Mouse (Mus musculus) spleen, adult 12 weeks (tissue): ENCODE measurements around the gene Tmem116.
A peak's percentile ranks its signal among the peaks of the same experiment; 100 is the strongest.

Experiments used
- DNase-seq: peaks from one replicate; pipeline ENCODE4 v3.0.0; 2022; ENCODE audit warnings: low spot score

The Tmem116 gene

DNA sequence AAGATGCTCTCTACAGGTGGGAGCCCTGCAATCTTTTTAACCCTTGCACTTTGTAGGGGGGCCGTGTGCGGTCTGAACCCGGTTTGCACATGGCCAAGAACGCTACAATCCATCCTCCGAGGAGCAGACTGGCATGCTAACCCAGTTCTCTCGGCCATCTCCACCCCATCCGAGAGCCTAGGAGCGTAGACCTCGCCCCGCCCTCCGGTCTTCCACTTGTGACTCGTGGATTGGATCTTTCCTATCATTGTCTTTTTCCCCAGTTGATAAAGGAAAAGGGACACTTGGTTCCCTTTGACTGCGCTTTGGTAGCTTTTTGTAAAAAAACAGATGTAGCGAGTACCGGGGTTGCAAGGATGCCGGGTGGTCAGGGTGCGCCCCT is at the start of gene Tmem116:
Gene Tmem116 (plus strand): TSS at position 250 of the 382 bp plus-strand sequence.
- peak; percentile 33 for DNase-seq

DNA sequence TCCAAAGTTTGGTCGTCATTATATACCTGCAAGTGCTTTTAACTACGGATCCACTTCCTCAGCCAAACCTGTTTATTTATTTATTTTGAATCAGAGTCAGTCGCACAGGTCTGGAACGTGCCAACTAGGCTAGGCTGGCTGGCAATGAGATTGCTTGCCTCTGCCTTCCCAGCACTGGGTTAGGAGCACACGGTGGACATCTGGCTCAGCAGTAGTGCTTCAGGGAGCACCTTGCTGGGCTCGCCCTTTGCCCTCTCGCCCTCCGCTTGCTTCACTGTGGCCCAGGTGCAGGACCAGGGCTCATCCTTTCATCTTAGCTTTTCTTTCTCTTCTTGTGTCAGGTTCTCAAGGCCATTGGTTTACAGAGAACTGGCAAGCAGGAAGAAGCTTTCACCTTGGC is 43.8 kb upstream of the Tmem116 start:
- no peak for DNase-seq

DNA sequence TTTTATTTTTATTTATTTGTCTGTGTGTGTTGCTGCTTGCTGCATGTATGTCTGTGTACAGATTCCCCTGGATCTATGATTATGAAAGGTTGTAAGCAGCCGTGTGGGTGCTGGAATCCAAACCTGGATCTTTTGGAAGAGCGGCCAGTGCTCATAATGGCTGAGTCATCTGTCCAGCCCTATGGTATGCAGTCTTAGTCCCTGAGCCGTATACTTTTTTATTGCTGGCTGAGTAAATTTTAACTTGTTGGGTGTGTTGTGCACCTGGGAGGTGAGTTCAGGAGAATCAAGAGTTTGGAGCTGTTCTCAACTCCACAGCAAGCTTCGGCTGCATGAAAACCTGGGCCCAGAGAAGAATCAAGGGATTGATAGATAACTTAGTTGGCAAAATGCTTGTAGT is 40.7 kb upstream of the Tmem116 start:
- no peak for DNase-seq

DNA sequence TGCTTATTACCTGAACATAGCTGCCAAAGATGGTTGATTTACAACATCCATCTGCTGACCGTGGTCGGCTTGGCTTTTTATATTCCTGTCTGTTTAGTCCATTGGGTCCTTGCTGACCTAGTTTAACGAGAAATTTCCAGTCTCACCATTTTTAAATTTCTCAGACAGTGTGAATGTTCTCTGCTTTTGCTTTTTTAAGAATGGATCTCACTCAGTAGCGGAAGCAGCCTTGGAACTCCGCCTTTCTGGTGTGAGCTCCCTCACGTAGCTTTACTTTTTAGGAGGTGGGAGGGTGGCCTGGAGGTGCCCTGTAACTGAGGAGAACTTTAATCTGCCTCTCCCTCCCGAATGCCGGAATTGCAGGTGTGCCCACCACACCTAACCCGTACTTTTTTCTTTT is 31.0 kb upstream of the Tmem116 start:
- DNase-seq, result no peak

DNA sequence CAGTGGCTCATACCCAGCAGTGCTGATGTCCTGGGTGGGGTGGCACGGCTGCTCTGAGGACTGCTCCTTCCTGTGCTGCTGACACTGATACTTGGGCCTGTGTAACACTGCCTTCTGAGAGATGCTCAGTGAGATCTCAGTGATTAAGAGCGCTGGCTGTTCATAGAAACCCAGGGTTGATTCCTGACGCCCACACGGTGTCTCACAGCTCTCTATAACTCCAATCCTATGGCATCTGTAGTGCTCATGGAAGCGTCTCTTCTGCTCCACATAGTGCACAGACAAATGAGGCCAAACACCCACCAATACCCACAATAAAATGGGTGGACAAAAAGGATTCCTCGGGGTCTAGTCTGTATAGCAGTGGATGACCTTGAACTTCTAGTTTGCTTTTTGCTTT is 28.9 kb upstream of the Tmem116 start:
- DNase-seq, result no peak

DNA sequence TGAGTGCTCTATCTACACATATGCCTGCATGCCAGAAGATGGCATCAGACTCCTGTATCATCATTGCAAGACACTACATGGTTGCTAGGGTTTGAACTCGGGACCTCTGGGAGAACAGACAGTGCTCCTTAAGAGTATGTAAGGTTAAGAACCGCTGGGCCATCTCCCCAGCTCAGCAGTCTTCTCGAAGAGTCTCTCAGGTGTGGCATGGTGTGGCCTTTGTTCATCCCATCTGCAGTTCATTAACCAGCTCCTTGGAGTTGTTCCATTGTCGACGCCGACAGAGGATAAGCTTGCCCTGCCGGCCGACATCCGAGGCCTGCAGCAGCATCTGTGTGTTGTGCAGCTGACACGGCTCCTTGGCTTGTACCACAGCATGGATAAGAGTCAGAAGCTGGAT is 28.4 kb upstream of the Tmem116 start:
- DNase-seq, result no peak

DNA sequence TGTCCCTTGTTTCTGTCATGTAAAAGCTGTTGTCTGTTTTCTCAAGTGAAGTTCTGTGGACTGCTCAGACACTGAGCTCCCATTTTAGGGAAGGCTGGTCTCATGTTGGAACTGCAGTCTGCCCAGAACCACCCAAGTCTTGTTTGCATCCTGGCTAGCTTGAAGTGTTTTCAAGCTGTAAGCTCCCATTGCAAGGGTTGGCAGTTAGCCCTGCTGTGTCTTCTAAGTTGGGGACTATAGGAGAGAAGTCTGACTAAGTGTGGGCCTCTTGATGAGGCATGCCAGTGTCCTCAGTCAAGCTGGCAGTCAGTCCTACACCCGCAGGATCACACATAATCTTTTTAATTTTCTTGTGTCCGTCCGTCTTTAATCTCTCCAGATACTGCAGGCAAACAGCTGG is 22.7 kb upstream of the Tmem116 start:
- no peak for DNase-seq

DNA sequence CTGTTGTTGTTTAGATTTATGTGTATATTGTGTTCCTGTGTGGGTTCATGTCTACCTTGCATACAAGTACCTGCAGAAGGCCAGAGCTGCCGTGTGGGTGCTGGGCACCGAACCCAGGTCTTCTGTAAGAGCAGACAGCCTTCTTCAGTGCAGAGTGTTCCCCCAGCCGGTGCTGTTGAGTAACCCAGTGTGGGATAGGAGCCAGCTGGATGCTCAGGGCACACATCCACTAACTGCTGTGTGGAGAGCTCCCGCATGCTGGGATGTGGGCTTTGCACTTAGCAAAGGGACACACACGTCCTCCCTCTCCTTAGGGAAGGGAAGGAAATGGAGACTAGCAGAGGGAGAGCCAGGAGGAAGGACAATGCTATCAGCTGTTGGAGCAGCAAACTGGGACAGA is 13.6 kb upstream of the Tmem116 start:
- DNase-seq, result no peak

DNA sequence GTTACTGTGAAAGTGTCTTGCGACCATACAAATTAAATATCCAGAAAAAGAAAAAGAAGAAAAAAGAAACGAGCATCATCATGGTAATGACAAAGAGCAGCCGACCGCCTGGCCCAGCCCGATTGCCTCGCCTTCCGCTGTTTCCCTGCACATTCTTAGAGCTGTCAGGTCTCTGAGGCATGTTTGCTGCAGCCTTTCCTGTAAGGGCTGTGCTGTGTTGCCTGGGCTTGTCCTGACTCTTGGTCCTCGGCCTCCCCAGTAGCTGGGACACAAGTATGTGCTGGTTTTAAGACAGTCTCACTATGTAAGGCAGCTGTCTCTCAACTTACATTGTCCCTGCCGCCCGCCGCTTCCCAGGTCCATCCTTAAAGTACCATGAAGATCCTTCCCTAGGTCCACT is 12.9 kb upstream of the Tmem116 start:
- DNase-seq, result no peak

DNA sequence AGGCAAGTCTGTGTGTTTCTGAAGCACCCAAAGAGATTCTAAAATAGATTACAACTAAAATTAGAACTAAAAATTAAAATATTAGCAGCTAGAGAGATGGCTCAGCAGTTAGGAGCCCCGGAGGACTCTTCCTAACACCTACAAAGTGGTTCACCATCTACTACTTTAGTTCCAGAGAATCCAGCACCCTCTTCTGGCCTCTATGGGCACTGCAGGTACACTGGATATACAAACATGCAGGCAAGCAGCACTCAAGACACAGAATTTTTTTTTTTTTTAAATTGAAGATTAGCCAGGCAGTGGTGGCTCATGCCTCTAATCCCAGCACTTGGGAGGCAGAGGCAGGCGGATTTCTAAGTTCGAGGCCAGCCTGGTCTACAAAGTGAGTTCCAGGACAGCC is 8.1 kb upstream of the Tmem116 start:
- DNase-seq, result peak; percentile 35

DNA sequence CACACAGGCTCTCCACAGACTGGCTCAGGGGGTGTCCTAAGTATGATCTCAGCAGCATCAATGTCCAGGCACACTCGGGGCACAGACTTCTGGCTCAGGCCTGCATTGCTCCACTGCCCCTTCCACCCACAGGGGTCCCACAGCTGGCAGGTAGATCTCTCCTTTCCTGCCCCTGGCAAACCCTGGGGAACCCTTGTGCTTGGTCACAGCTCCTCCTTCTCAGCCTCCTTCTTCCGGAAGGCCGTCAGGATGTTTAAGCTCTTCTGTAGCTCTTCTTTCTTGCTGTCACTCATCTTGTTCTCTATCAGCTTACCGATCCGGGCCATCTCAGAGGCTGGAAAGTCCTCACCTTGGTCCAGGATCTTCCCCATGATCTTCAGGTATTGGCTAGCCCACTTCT is 6.8 kb upstream of the Tmem116 start:
- DNase-seq, result no peak

DNA sequence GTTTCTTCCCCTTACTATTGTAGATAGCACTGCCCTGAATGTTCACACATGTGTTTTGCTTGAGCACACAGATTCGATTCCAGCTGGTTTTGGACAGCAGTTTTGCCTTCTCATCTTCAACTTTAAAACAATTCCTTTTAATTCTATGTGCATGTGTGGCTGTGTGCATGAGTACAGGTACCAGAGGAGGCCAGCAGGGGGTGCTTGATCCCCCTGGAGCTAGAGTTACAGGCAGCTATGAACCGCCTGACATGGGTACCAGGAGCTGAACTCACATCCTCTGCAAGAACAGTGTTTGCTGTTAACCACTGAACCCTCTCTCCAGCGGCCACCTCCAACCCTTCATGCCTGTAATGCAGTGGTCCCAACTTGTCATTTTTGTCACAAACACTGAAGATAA is 3.2 kb upstream of the Tmem116 start:
- no peak for DNase-seq

DNA sequence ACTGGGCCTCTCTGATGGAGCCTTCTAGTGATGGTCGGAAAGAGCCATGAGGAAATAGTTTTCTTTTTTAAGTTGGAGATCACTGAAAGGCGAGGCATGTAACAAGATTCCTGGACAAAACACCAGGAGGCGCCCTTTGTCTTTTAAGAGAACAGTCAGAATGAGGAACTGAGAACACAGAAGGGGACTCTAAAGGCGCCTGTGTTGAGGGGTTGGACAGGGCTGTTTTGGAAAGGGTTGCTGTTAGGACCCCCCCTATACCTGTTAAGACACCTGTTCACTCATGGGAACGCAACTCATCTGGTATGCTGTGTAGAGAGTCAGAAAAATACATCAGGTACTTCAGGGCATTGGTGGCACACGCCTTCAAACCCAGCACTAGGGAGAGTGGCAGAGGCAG is 1.7 kb upstream of the Tmem116 start:
- peak; percentile 67 for DNase-seq

DNA sequence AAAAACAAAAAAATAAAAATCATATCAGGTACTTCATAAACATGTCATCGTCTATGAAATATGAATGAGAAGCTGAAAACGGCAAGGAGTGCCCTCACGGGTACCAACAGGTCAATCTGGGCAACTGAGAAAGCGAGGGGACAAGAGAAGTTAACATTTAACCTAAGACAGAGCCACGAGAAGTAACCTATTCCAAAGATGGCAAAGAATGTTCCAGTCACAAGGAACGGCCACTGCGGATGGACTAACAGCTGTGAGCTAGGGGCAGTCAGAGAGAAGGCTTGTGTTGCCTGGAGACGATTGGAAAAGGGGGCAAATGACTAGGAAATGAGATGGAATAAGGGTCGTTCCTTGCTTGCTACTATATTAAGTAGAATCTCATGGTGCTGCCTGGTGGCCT is 1.2 kb upstream of the Tmem116 start:
- no peak for DNase-seq

DNA sequence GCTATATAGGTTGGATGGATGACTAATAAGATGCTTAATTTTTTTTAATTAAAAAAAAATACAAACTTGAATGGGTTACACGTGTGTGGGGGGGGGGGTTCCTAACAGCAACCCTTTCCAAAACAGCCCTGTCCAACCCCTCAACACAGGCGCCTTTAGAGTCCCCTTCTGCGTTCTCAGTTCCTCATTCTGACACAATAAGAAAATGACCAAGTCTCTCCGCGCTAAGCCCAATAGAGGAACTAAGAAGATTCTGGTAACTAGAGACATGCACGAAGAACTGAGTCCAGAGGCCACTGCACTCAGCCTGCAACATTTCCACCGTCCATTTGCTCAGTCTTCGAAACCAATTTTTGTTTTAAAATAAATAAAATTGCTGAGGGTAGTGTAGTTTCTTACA is 490 bp upstream of the Tmem116 start:
- DNase-seq, result peak; percentile 21

DNA sequence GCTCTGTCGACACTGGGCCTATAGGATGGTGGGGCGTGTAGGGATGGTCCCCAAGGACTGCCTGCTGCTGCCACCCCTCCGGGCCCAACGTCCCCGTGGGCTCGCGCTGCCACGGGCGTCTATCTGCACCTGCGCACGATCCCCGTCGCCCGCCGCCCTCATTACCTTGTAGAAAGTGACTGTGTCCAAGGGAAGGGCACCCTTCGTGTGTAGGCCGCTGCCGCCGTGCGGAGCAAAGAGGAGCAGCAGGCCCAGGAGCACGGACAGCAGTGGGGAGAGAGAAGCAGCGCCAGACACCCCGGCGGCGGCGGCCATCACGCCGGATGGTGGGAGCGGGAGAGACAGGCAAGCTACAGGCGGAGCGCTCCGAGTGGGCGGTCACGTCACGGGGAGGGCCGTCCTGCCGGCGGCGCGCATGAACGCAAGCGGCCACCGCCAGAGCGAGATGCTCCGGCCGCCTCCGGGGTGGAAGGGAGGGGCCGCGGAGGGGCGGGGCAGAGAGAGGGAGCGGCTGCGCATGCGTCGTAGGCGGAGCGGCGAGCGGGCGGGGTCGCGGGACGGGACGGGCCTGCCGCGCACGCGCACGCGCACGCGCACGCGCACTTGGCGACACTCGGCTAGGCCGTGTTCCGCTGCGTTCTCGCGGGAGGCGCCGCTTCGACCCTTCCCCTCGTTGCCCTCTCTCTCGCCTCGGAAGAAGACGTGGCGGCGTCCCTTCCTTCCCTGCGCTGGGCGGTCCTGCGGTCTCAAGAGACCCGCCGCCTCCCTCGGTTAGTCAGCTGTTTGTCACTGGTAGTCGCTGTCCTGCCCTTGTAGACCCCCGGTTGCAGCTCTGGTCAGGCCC is 555 bp downstream of the Tmem116 start, which contains the start of gene Erp29:
Gene Erp29 (minus strand): TSS at position 481 of the 844 bp plus-strand sequence.
- peak; percentile 100 for DNase-seq

DNA sequence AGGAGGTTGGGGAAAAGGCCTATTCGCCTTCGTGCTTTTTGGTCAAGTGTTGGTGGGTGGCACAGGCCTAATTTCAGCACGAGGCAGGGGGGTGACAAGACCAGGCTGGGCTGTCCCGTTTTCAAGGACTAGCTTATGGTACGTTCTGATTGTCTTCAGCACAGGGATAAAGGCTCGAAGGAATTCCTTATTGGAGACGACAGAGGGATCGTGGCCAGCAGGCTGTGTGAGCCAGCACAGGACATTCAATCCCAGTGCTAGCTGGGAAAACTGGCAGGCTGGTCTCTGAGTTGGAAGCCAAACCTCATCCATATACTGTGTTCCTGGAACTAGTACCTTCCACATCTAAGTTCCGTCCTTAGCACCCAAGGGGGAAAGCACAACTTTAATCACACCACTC is 1.2 kb downstream of the Tmem116 start:
- no peak for DNase-seq

DNA sequence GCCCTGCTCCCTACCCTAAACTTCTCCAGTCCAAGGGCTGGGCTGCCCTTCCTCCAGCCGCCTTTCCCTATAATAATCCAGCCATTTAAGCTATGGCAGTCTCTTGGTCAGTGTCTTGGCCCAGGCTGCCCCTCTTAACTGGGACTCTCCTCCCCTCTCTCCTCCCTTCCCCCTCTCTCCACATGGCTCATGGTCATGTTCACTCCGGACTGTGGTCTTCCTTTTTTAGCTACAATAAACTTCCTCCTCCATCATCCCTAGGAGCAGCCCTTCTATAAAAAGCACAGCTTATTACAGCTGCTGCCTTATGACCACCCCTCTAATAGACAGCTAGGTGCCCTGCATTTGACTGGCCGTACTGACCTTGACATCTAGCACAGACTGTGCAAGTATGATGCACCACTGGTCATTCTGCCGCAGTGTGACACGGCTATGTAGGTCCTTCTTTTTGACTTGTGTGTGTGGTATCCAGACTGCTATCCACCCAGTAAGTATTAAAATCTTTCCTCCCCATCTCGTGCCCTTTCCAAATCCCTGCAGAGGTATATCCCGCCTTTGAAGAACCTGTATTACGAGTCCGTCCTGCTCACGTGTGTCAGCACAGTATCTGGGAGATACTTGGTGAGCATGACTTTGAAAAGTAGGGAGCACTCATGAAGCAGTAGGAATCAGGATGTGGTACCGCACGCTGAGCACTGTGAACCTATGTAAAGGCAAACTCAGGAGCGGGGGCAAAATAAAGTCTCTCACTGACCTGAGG is 2.2 kb downstream of the Tmem116 start:
- DNase-seq, result no peak

DNA sequence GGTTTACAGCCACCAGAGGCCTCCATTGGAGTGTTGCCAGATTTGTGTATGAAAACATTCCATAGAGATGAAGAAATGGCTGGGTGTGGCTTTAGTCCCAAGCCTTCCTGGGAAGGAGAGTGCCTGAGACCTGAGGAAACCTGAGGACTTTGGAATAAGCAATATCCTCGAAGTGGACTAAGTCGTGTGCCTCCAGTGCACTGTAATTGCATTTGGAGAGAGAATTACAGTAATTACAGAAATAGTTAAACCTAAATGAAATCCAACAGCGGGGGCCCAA is 2.8 kb downstream of the Tmem116 start:
- no peak for DNase-seq

DNA sequence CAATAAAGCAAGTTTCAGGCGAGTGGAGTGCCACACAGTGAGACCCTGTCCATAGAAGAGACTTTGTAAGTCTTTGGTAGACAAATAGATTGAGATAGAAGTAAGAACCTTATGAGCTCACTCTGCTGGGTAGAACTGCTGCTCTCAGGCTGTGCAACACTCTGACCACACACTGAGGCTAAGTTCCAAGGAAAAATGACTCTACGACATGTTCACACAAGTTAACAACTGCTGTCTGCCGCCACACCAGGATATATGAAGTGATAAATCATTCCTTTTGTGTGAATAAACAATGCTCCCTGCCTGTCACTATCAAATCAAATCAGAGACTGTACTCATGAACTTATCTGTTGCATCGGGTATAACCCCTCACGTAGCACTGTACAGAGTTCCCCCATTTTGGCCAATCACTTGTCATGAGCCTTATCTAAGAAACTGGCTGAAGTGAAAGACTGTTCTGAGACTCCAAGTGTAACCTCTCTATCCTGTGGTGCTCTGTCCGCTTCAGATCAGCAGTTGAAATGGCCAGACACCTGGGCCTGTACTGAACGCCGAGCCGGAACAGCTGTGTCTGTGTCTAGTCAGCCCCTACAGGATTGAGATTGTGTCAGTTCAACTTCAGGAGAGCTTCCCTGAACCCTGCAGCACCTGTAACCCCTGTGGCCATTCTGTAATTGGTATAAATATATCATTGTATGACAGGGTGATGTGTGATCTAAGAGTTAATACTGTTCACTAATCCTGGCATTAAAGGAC is 4.0 kb downstream of the Tmem116 start:
- no peak for DNase-seq

DNA sequence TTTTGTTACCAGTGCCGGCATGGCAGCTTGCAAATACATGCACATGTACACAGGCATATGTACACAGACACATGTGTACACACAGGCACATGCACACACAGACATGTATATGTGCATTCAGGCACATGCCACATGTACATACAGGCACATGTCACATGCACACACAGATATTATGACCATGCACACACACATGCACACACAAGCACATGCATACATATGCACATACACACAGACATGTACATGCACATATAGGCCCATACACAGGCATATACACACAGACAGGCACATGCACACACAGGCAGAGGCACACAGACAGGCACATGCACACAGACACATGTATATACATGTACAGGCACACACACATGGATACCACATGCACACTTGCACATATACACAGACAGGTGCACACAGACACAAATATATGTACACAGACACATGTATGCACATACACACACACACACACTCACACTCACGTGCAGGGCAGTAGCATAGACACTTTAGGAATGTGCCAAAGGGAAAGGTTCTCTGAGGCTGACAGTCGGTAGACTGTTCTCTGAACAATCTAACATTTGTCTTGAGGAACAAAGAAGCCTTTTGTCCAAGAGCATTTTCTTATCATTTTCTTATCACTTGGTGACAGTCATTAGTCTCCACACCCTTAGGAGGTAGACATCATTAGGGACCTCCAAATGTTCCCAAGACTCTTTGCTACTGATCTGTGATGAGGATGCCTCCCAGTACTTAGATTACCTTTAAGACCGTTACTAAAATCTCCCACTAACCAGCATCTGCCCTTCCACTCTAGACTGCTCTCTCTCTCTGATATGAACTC is 9.9 kb downstream of the Tmem116 start:
- no peak for DNase-seq

DNA sequence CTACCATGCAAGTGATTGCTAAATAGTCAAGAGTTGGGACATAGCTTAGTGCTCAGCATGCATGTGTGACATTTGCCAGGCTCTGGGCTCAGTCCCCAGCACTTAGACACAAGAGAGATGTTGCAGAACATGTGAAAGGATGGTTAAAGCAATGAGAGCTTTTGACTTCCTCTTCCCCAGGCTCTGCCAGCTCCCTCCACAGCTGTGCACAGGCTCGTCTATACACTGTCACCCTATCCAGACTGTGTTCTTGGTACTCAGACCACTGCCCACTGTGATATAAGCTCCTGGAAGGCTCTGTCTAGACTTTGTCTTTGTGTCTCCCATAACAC is 10.4 kb downstream of the Tmem116 start:
- no peak for DNase-seq
